Mouse (Mus musculus) MEL (cell line): Measurements from ENCODE around the gene Vpreb3.

ENCODE experiments used
- CHD1 ChIP-seq: IDR thresholded peaks from 2 replicates; pipeline ENCODE4 v1.6.1; 2012; ENCODE audit warnings: low read depth, mild to moderate bottlenecking, inconsistent platforms, low read length, improper control_type of control experiment
- CTCF ChIP-seq, 3 experiments: IDR thresholded peaks in 2 of 3; conservative IDR thresholded peaks in 1 of 3; 2 replicates each; pipeline ENCODE4 v1.5.1; 2011 to 2012; ENCODE audit warnings: low read length in 3 of 3, low read depth in 2 of 3, mild to moderate bottlenecking in 2 of 3, improper control_type of control experiment in 1 of 3, inconsistent platforms in 1 of 3, mixed read lengths in 1 of 3, moderate library complexity in 1 of 3; ENCODE audit not compliant: control insufficient read depth in 1 of 3, insufficient read depth in 1 of 3, poor library complexity in 1 of 3, severe bottlenecking in 1 of 3
- MAX ChIP-seq: IDR thresholded peaks from 2 replicates; pipeline ENCODE4 v1.6.1; 2011; ENCODE audit warnings: low read length, improper control_type of control experiment
- MXI1 ChIP-seq: IDR thresholded peaks from 2 replicates; pipeline ENCODE4 v1.6.1; 2011; ENCODE audit warnings: mild to moderate bottlenecking, low read depth, low read length, improper control_type of control experiment
- NELFE ChIP-seq: IDR thresholded peaks from 2 replicates; pipeline ENCODE4 v1.6.1; 2011; ENCODE audit warnings: low read depth, low read length, improper control_type of control experiment
- POLR2A ChIP-seq, 2 experiments: IDR thresholded peaks; 2 replicates each; pipeline ENCODE4 v1.6.1; 2011 to 2012; ENCODE audit warnings: low read length in 2 of 2, mild to moderate bottlenecking in 2 of 2, control low read depth in 1 of 2, improper control_type of control experiment in 1 of 2, low read depth in 1 of 2, moderate library complexity in 1 of 2; ENCODE audit not compliant: control insufficient read depth in 1 of 2, insufficient read depth in 1 of 2, poor library complexity in 1 of 2
- TAL1 ChIP-seq: IDR thresholded peaks from 2 replicates; pipeline ENCODE4 v1.6.1; 2012; ENCODE audit warnings: mild to moderate bottlenecking, inconsistent platforms, low read length, moderate library complexity, mixed read lengths

DNA sequence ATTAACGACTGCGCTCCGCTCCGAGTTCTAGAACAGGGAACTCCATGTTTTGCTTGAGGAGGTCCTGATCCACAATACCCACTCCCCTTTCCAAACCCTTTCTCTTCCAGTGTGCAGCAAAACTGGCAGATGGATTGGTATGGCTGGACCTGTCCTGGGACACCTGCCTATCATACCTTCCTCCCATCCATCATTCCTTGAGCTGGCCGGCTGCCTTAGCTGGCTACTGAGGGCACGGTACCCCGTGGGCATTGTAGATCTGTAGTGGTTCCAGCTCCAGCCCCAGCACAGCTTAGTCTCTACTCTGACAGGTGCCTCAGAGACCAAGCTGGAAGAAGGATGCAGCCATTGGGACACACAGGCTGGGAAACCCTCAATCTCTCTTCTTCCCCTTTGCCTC is 11.5 kb upstream of the Vpreb3 start:
- TF ChIP-seq MAX (no peak), POLR2A (IDR thresholded peaks at IDR 0.05; ENCODE audit: control insufficient read depth in 1 of 2, insufficient read depth in 1 of 2, low read depth in 1 of 2, low read length in 2 of 2, poor library complexity in 1 of 2) (no peak), CTCF (IDR thresholded peaks at IDR 0.05 in 2 of 3, conservative IDR thresholded peaks at IDR 0.05 in 1 of 3; ENCODE audit: control insufficient read depth in 1 of 3, insufficient read depth in 1 of 3, low read depth in 2 of 3, low read length in 3 of 3, poor library complexity in 1 of 3, severe bottlenecking in 1 of 3) (no peak), TAL1 (no peak), MXI1 (no peak), NELFE (no peak), CHD1 (no peak)
